Mouse (Mus musculus): ENCODE data around the gene Itgam. TPM values are rescaled to one million over a fixed set of nuclear protein-coding genes. Genes with fewer than 3 reads are reported as not detected.
"Not testable (repeated sequence)": the region's sequence is repeated elsewhere in the genome, so short reads cannot be mapped to it uniquely, and the experiment has no call there.

Gene Itgam
- polyA plus RNA-seq, 1 experiment from 2014 or later: 1.1 TPM

DNA sequence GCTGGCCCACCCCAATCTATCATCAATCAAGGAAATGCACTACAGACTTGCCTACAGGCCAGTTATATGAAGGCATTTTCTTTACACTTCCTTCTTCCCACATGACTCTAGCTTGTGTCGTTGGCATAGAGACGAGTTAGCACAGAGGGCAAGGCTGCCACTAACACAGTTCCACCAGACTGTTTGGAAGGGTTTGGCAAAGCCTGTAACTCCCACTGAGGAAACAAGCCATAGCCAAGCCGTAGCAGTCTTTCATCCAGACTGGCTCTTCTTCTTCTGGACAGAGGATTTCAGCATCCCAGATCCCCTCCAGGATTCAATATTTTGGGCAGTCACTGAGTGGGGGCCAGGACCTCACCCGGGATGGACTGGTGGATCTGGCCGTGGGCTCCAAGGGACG is 77.2 kb downstream of the Itgam start:
- no peak for ATAC-seq
- WGBS: 91% methylated on average over 6 of the region's 6 CpGs
- no peak overlapping the region for H3K27ac ChIP-seq (ENCODE audit: low read length)
- H3K9ac ChIP-seq (replicated peaks; ENCODE audit: low read depth, low read length): no peak overlapping the region
- H3K9me3 ChIP-seq (ENCODE audit: control insufficient read depth, low read length): no peaks in the 10 kb centered on the region
- H3K4me1 ChIP-seq (replicated peaks; ENCODE audit: control insufficient read depth, insufficient read depth, low read length): no peaks in the 10 kb centered on the region
- no peaks in the 10 kb centered on the region for H3K36me3 ChIP-seq (ENCODE audit: control insufficient read depth, insufficient read depth)
- no peak overlapping the region for H3K4me3 ChIP-seq (replicated peaks; ENCODE audit: low read length)
- H3K27me3 ChIP-seq (replicated peaks; ENCODE audit: control insufficient read depth, insufficient read depth, low read length): no peaks in the 10 kb centered on the region
- H3K4me2 ChIP-seq (ENCODE audit: low read length): no peak overlapping the region

- no peak for ATAC-seq
- Histone ChIP-seq H3K9me3 (ENCODE audit: control insufficient read depth, low read length) (no peaks in the 10 kb centered on the region), H3K4me2 (ENCODE audit: low read length) (no peak overlapping the region), H3K27me3 (replicated peaks; ENCODE audit: control insufficient read depth, insufficient read depth, low read length) (no peaks in the 10 kb centered on the region), H3K4me1 (replicated peaks; ENCODE audit: control insufficient read depth, insufficient read depth, low read length) (no peaks in the 10 kb centered on the region), H3K9ac (replicated peaks; ENCODE audit: low read depth, low read length) (no peak overlapping the region), H3K27ac (ENCODE audit: low read length) (no peak overlapping the region), H3K36me3 (ENCODE audit: control insufficient read depth, insufficient read depth) (no peaks in the 10 kb centered on the region), H3K4me3 (replicated peaks; ENCODE audit: low read length) (no peak overlapping the region)
- WGBS: 91% methylated on average over 8 of the region's 8 CpGs
These were observed 88.5 kb downstream of the Itgam start for GRCm38 (mm10) chr7:128150970-128151369.

DNA sequence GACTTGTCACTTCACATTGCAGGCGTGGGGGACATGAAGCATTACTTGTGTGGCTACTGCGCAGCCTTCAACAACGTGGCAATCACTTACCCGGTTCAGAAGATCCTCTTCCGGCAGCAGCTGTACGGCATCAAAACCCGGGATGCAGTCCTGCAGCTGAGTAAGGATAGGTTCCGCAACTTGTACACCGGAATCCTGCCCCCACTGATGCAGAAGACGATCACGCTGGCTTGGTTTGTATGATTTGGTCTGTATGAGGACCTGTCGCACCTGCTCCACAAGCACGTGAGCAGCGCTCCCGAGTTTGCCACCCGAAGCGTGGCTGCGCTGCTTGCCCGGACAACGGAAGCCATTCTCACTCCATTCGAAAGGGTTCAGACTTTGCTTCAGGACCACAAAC is 91.6 kb downstream of the Itgam start, which contains the start of gene Itgad:
Gene Itgad, plus strand, starts transcription at position 301 of the 400 bp plus-strand sequence.
- H3K4me2 ChIP-seq (ENCODE audit: low read length): no peak within 1 kb of the TSS
- H3K27me3 ChIP-seq (replicated peaks; ENCODE audit: control insufficient read depth, insufficient read depth, low read length): no peaks in the 10 kb centered on the region
- no peak within 1 kb of the TSS for H3K27ac ChIP-seq (ENCODE audit: low read length)
- H3K36me3 ChIP-seq (ENCODE audit: control insufficient read depth, insufficient read depth): no peaks in the 10 kb centered on the region
- WGBS: 91% methylated on average over 21 of the region's 21 CpGs
- H3K9me3 ChIP-seq (ENCODE audit: control insufficient read depth, low read length): no peaks in the 10 kb centered on the region
- no peak for ATAC-seq
- H3K4me1 ChIP-seq (replicated peaks; ENCODE audit: control insufficient read depth, insufficient read depth, low read length): no peaks in the 10 kb centered on the region
- no peak within 1 kb of the TSS for H3K9ac ChIP-seq (replicated peaks; ENCODE audit: low read depth, low read length)
- no peak within 1 kb of the TSS for H3K4me3 ChIP-seq (replicated peaks; ENCODE audit: low read length)

DNA sequence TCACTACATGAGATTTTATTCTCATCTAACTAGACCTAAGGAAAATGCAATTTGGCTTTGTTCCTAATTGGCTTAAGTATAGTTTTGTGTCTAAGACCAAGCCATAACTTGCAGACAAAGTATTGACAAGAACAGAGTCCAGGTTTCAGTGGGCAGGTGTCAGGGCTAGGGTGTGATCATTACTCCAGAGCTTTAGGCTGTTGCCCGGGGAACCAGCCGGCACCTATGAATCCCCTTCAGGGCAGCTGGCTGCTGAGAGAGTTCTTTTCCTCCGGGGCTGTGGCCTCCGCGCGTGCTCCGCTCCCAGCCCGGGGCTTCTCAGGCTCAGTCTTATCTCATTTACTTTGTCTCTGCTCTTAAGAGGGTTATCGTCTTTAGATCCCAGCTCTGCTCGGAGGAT is 92.5 kb downstream of the Itgam start:
- ATAC-seq: no peak
- no peaks in the 10 kb centered on the region for H3K4me1 ChIP-seq (replicated peaks; ENCODE audit: control insufficient read depth, insufficient read depth, low read length)
- H3K4me3 ChIP-seq (replicated peaks; ENCODE audit: low read length): no peak overlapping the region
- H3K27me3 ChIP-seq (replicated peaks; ENCODE audit: control insufficient read depth, insufficient read depth, low read length): no peaks in the 10 kb centered on the region
- H3K4me2 ChIP-seq (ENCODE audit: low read length): no peak overlapping the region
- H3K36me3 ChIP-seq (ENCODE audit: control insufficient read depth, insufficient read depth): no peaks in the 10 kb centered on the region
- no peaks in the 10 kb centered on the region for H3K9me3 ChIP-seq (ENCODE audit: control insufficient read depth, low read length)
- H3K27ac ChIP-seq (ENCODE audit: low read length): no peak overlapping the region
- 54% methylated on average over 10 of the region's 10 CpGs for WGBS
- no peak overlapping the region for H3K9ac ChIP-seq (replicated peaks; ENCODE audit: low read depth, low read length)

GRCm38 (mm10) chr7:128158688-128159354 is 96.4 kb downstream of the Itgam start:
- H3K4me3 ChIP-seq (replicated peaks; ENCODE audit: low read length); H3K4me1 ChIP-seq (replicated peaks; ENCODE audit: control insufficient read depth, insufficient read depth, low read length); H3K27me3 ChIP-seq (replicated peaks; ENCODE audit: control insufficient read depth, insufficient read depth, low read length); H3K4me2 ChIP-seq (ENCODE audit: low read length); H3K36me3 ChIP-seq (ENCODE audit: control insufficient read depth, insufficient read depth); H3K27ac ChIP-seq (ENCODE audit: low read length); H3K9ac ChIP-seq (replicated peaks; ENCODE audit: low read depth, low read length); ATAC-seq; H3K9me3 ChIP-seq (ENCODE audit: control insufficient read depth, low read length): not testable (repeated sequence)
- 74% methylated on average over 7 of the region's 8 CpGs for WGBS

DNA sequence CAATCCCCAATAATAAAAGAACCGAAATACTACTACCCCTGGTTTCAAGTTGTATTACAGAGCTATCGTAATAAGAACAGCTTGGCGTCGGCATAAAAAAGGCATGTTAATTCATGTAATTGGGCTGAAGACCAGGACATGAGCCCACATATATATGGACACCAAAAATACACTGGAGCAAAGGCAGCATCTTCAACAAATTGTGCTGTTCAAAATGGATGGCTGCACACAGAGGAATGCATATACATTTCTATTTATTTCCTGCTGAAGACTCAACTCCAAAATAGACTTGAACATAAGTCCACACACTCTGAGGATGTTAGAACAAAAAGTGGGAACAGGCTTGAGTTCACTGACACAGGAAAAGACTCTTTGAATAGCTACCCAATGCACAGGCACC is 101.6 kb downstream of the Itgam start:
- WGBS: 94% methylated on average over 4 of the region's 4 CpGs
- Histone ChIP-seq H3K4me2 (ENCODE audit: low read length) (no peak overlapping the region), H3K4me1 (replicated peaks; ENCODE audit: control insufficient read depth, insufficient read depth, low read length) (no peaks in the 10 kb centered on the region), H3K27ac (ENCODE audit: low read length) (no peak overlapping the region), H3K9ac (replicated peaks; ENCODE audit: low read depth, low read length) (no peak overlapping the region), H3K36me3 (ENCODE audit: control insufficient read depth, insufficient read depth) (no peaks in the 10 kb centered on the region), H3K27me3 (replicated peaks; ENCODE audit: control insufficient read depth, insufficient read depth, low read length) (no peaks in the 10 kb centered on the region), H3K4me3 (replicated peaks; ENCODE audit: low read length) (no peak overlapping the region), H3K9me3 (ENCODE audit: control insufficient read depth, low read length) (no peaks in the 10 kb centered on the region)
- no peak for ATAC-seq

DNA sequence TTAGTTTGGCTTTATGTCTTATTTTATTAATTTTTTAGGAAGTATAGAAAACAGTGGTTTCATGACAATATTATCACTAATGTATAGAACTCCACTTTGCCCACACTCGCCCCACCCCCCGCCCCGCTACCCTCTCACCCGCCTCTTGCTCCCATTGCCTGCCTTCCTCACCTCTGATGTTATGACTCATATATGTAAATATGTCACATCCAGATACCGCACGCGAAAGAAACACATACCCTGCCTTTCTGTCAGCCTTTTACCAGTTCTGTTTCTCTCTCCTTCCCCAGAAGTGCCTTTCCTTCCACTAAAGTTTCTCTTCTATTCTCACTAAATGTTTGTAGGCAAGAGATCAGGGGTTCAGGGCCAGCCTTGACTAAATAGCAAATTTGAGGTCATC is 104.0 kb downstream of the Itgam start:
- no peak overlapping the region for H3K9ac ChIP-seq (replicated peaks; ENCODE audit: low read depth, low read length)
- no peak for ATAC-seq
- 96% methylated on average over 7 of the region's 7 CpGs for WGBS

More for the DNA sequence above, 104.0 kb downstream of the Itgam start:
- H3K4me3 ChIP-seq (replicated peaks; ENCODE audit: low read length): no peak overlapping the region
- H3K4me2 ChIP-seq (ENCODE audit: low read length): no peak overlapping the region
- no peaks in the 10 kb centered on the region for H3K4me1 ChIP-seq (replicated peaks; ENCODE audit: control insufficient read depth, insufficient read depth, low read length)
- H3K9me3 ChIP-seq (ENCODE audit: control insufficient read depth, low read length): no peaks in the 10 kb centered on the region
- no peaks in the 10 kb centered on the region for H3K27me3 ChIP-seq (replicated peaks; ENCODE audit: control insufficient read depth, insufficient read depth, low read length)
- no peak overlapping the region for H3K27ac ChIP-seq (ENCODE audit: low read length)
- H3K36me3 ChIP-seq (ENCODE audit: control insufficient read depth, insufficient read depth): no peaks in the 10 kb centered on the region

Other genes starting within 250 kb of the Itgam start
- gene Stx4a, start 238.3 kb upstream of the Itgam start, polyA plus RNA-seq (2015; fragmentation: Nextera tagmentation; extraction: Ambion mirVana): 17.8 and 22.2 TPM in 2 replicates
- gene Stx1b, start 238.1 kb upstream of the Itgam start, polyA plus RNA-seq (2015; fragmentation: Nextera tagmentation; extraction: Ambion mirVana): 37.9 and 50.8 TPM in 2 replicates
- gene Zfp646, start 186.4 kb upstream of the Itgam start, polyA plus RNA-seq (2015; fragmentation: Nextera tagmentation; extraction: Ambion mirVana): 14.4 and 15.4 TPM in 2 replicates
- 43.4 and 45.4 TPM in 2 replicates for gene Zfp668, start 185.8 kb upstream of the Itgam start, polyA plus RNA-seq (2015; fragmentation: Nextera tagmentation; extraction: Ambion mirVana)
- 0.87 and 1.3 TPM in 2 replicates for gene Prss53, start 171.7 kb upstream of the Itgam start, polyA plus RNA-seq (2015; fragmentation: Nextera tagmentation; extraction: Ambion mirVana)
- not detected in 2 replicates for gene Gm21974, start 167.2 kb upstream of the Itgam start, polyA plus RNA-seq (2015; fragmentation: Nextera tagmentation; extraction: Ambion mirVana)
- gene Vkorc1, start 167.0 kb upstream of the Itgam start, polyA plus RNA-seq (2015; fragmentation: Nextera tagmentation; extraction: Ambion mirVana): 63.9 and 74.4 TPM in 2 replicates
- gene Bckdk, start 158.6 kb upstream of the Itgam start, polyA plus RNA-seq (2015; fragmentation: Nextera tagmentation; extraction: Ambion mirVana): 79.4 and 81.7 TPM in 2 replicates
- gene Kat8, start 150.1 kb upstream of the Itgam start, polyA plus RNA-seq (2015; fragmentation: Nextera tagmentation; extraction: Ambion mirVana): 53.3 and 55.4 TPM in 2 replicates
- 0.19 and 0.32 TPM in 2 replicates for gene Prss8, start 132.5 kb upstream of the Itgam start, polyA plus RNA-seq (2015; fragmentation: Nextera tagmentation; extraction: Ambion mirVana)
- 13.2 TPM in 2 replicates for gene Prss36, start 115.9 kb upstream of the Itgam start, polyA plus RNA-seq (2015; fragmentation: Nextera tagmentation; extraction: Ambion mirVana)
- gene Fus, start 95.2 kb upstream of the Itgam start, polyA plus RNA-seq (2015; fragmentation: Nextera tagmentation; extraction: Ambion mirVana): 342 and 386 TPM in 2 replicates
- gene Pycard, start 68.8 kb upstream of the Itgam start, polyA plus RNA-seq (2015; fragmentation: Nextera tagmentation; extraction: Ambion mirVana): 4.9 and 5.1 TPM in 2 replicates
- gene Trim72, start 58.7 kb upstream of the Itgam start, polyA plus RNA-seq (2015; fragmentation: Nextera tagmentation; extraction: Ambion mirVana): not detected in 2 replicates
- not detected in 2 replicates for gene Gm49368, start within 50 bp of the Itgam start, polyA plus RNA-seq (2015; fragmentation: Nextera tagmentation; extraction: Ambion mirVana)
- gene Itgax, start 66.9 kb downstream of the Itgam start, polyA plus RNA-seq (2015; fragmentation: Nextera tagmentation; extraction: Ambion mirVana): not detected in 2 replicates
- not detected in 2 replicates for gene Itgad, start 91.7 kb downstream of the Itgam start, polyA plus RNA-seq (2015; fragmentation: Nextera tagmentation; extraction: Ambion mirVana)
- 0.39 TPM in 1 of 2 replicates, not detected in the other for gene Cox6a2, start 143.7 kb downstream of the Itgam start, polyA plus RNA-seq (2015; fragmentation: Nextera tagmentation; extraction: Ambion mirVana)
- gene Armc5, start 174.7 kb downstream of the Itgam start, polyA plus RNA-seq (2015; fragmentation: Nextera tagmentation; extraction: Ambion mirVana): 10.4 and 11.2 TPM in 2 replicates
- 9.1 and 9.9 TPM in 2 replicates for gene 9130023H24Rik, start 175.4 kb downstream of the Itgam start, polyA plus RNA-seq (2015; fragmentation: Nextera tagmentation; extraction: Ambion mirVana)
- 15.0 and 16.8 TPM in 2 replicates for gene Tgfb1i1, start 184.2 kb downstream of the Itgam start, polyA plus RNA-seq (2015; fragmentation: Nextera tagmentation; extraction: Ambion mirVana)
- not detected in 2 replicates for gene Slc5a2, start 203.0 kb downstream of the Itgam start, polyA plus RNA-seq (2015; fragmentation: Nextera tagmentation; extraction: Ambion mirVana)
- gene BC017158, start 235.5 kb downstream of the Itgam start, polyA plus RNA-seq (2015; fragmentation: Nextera tagmentation; extraction: Ambion mirVana): 12.5 and 16.4 TPM in 2 replicates